Mouse (Mus musculus) spleen, adult 2 months (tissue): Measurements from ENCODE around the gene Mov10. TPM values are rescaled to one million over a fixed set of nuclear protein-coding genes. Genes with fewer than 3 reads are reported as not detected.

Source experiments
- DNase-seq, 2 experiments: peaks; one replicate each; pipeline versions ENCODE4 v3.0.0 to v3.0.0-alpha.2; 2012 to 2021; ENCODE audit warnings: low spot score in 2 of 2, low read depth in 1 of 2
- H3K27ac ChIP-seq: fragments of 200-500 bp; 2 replicates; pipeline ENCODE4 v1.5.1; 2012; ENCODE audit warnings: low read length, inconsistent platforms; ENCODE audit not compliant: insufficient read depth
- H3K27me3 ChIP-seq: fragments of 200-500 bp; 2 replicates; pipeline ENCODE4 v1.6.1; 2012; ENCODE audit warnings: mild to moderate bottlenecking, moderate library complexity, low read length, inconsistent platforms; ENCODE audit not compliant: control insufficient read depth, insufficient read depth
- H3K36me3 ChIP-seq: fragments of 200-500 bp; 2 replicates; pipeline ENCODE4 v1.6.1; 2012; ENCODE audit warnings: mild to moderate bottlenecking, low read length, inconsistent platforms; ENCODE audit not compliant: control insufficient read depth, insufficient read depth
- H3K4me1 ChIP-seq: fragments of 200-500 bp; 2 replicates; pipeline ENCODE4 v1.6.1; 2011; ENCODE audit warnings: inconsistent platforms; ENCODE audit not compliant: control insufficient read depth, insufficient read depth, insufficient read length
- H3K4me3 ChIP-seq: fragments of 200-500 bp; 2 replicates; pipeline ENCODE4 v1.5.1; 2011; ENCODE audit warnings: mild to moderate bottlenecking, inconsistent platforms; ENCODE audit not compliant: insufficient read depth, insufficient read length; ENCODE audit errors: extremely low read depth
- CTCF ChIP-seq: fragments of 200-500 bp; IDR thresholded peaks from 2 replicates; pipeline ENCODE4 v1.5.1; 2011; ENCODE audit warnings: mild to moderate bottlenecking, inconsistent platforms; ENCODE audit not compliant: insufficient read depth, insufficient read length, insufficient replicate concordance; ENCODE audit errors: extremely low read depth
- POLR2A ChIP-seq: fragments of 200-500 bp; IDR thresholded peaks from 2 replicates; pipeline ENCODE4 v1.6.1; 2011; ENCODE audit warnings: low read depth, low read length, inconsistent platforms
- WGBS: fragments of 180-500 bp; shearing (Covaris S2); methylation state at CpG from one replicate; pipeline ENCODE4 v1.1.7; 2018; 5-methylcytosine and 5-hydroxymethylcytosine counted together
- polyA plus RNA-seq: library from polyadenylated mRNA; depleted of rRNA; stranded (reverse); fragments of >200 nt; gene quantifications from 2 replicates; pipeline ENCODE4 v1.2.3, GENCODE M21; 2012

Mov10 gene
- polyA plus RNA-seq, 1 experiment: 13.5 TPM

DNA sequence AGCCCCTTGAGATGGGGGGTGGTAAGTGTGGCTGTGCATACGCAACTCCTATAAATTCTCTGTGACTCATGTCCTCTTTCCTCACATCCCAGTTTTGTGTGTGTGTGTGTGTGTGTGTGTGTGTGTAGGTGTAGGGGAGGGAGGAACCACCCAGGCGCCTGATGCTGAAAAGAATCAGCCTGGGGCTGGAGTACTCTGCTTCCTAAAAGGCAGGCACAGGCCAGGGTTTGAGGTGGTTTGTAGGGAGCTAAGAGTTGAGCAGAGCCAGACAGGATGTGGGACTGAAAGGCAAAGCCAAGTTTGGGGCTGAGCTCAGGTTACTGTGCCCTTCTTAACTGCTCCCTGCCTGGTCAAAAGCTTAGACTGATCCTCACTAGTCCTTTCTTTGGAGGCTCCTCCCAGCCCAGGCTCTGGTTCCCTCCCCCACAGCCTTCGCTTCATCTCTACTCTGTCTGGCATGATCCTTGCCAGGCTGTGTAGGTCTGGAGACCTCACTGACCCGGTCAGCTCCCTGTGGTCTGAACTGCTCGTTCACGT, 27.9 kb downstream of the Mov10 start:
- H3K4me3 ChIP-seq: no peak overlapping the region
- WGBS: 69% methylated on average over 6 of the region's 6 CpGs
- H3K27ac ChIP-seq: no peak overlapping the region
- peaks cover 4% of the 10 kb centered on the region for H3K36me3 ChIP-seq
- H3K27me3 ChIP-seq: 0 out of 2 replicates have a peak, but pooled peaks cover 2% of the 10 kb centered on the region
- no peak for DNase-seq
- peaks cover 5% of the 10 kb centered on the region; the same call in 1 of the 2 replicates for H3K4me1 ChIP-seq
- TF ChIP-seq CTCF (no peak), POLR2A (no peak)

GRCm38 (mm10) chr3:104789822-104790221, 28.5 kb downstream of the Mov10 start:
- Histone ChIP-seq H3K27me3 (0 out of 2 replicates have a peak, but pooled peaks cover 2% of the 10 kb centered on the region), H3K4me3 (no peak overlapping the region), H3K27ac (no peak overlapping the region), H3K36me3 (peaks cover 3% of the 10 kb centered on the region; the same call in 1 of the 2 replicates), H3K4me1 (peaks cover 5% of the 10 kb centered on the region; the same call in 1 of the 2 replicates)
- no peak for TF ChIP-seq POLR2A
- no peak for TF ChIP-seq CTCF
- WGBS: 78% methylated on average over 13 of the region's 13 CpGs
- DNase-seq: no peak

GRCm38 (mm10) chr3:104789312-104789605, 29.1 kb downstream of the Mov10 start:
- 46% methylated on average over 10 of the region's 10 CpGs for WGBS
- TF ChIP-seq CTCF (no peak), POLR2A (no peak)
- Histone ChIP-seq H3K4me1 (peaks cover 7% of the 10 kb centered on the region; the same call in 1 of the 2 replicates), H3K4me3 (peak overlapping the region; percentile 58), H3K36me3 (no peaks in the 10 kb centered on the region), H3K27me3 (0 out of 2 replicates have a peak, but pooled peaks cover 2% of the 10 kb centered on the region), H3K27ac (no peak overlapping the region)
- no peak for DNase-seq

DNA sequence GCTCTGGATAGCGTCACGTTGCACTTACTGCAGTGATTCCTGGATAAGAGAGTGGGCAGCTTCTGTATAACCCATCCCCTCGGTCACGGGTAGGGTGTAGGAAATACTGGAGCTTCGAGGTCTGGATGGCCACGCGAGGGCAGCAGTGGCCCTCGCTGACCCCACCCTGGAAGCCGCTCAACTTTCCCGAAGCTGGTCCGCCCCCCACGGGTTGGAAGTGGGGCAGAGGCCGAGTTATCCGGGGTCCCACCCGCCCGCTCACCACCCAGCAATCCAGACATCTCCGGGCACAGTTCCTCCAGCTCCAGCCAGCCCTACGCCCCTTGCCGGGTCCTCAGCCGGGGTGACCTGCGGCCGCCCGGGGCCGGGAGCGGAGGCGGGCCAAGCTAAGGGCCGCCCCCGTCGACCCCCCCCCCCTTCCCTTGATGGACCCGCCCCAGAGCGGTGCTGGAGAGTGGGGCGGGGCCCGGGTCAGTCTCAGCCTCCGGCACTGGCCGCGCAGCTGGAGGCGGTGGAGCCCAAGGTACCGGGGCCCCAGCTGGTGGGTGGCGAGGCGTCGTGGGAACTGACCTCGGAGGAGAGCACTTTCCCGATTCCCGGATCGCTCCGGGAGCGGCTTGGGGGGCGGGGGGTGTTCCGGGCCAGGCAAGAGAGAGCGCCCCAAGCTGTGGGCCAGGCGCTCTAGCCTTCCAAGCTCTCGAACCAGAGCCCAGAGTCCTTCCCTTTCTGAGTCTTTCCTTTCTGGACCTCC, 29.6 kb downstream of the Mov10 start:
- WGBS: 3% methylated on average over 44 of the region's 52 CpGs
- Histone ChIP-seq H3K36me3 (no peaks in the 10 kb centered on the region), H3K27ac (no peak overlapping the region), H3K27me3 (0 out of 2 replicates have a peak, but pooled peaks cover 2% of the 10 kb centered on the region), H3K4me1 (peaks cover 12% of the 10 kb centered on the region; the same call in 1 of the 2 replicates), H3K4me3 (peak overlapping the region; percentile 58)
- peak in 1 of 2 experiments; percentile 35 for DNase-seq
- TF ChIP-seq POLR2A (no peak), CTCF (peak; percentile 44; the same call in 1 of the 2 replicates)

DNA sequence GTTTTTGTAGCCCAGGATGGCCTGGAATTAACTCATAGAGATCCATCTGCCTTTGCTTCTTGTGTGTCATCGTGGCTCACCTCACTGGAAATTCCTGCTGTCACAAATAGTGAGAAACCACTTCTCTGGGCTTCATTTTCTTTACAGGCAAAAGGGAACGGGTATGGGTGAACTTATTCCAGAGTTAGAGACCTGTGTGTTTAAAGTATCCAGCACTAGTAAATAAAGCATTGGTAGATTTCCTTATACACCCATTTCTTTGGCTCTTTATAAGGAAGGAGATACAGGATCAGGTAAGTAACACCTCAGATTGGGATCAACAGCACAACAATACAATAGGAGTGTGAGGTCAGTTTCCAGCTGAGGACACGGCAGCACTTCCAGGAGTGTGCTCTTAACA, 30.3 kb downstream of the Mov10 start, which contains the start of gene Rhoc:
TSS of gene Rhoc (plus strand) at position 301 of the 400 bp plus-strand sequence.
- Histone ChIP-seq H3K27ac (no peak within 1 kb of the TSS), H3K4me1 (peaks cover 12% of the 10 kb centered on the region; the same call in 1 of the 2 replicates), H3K27me3 (0 out of 2 replicates have a peak, but pooled peaks cover 2% of the 10 kb centered on the region), H3K36me3 (no peaks in the 10 kb centered on the region), H3K4me3 (peak within 1 kb of the TSS; percentile 58)
- TF ChIP-seq POLR2A (no peak), CTCF (no peak)
- DNase-seq: no peak
- 68% methylated on average over 3 of the region's 3 CpGs for WGBS

DNA sequence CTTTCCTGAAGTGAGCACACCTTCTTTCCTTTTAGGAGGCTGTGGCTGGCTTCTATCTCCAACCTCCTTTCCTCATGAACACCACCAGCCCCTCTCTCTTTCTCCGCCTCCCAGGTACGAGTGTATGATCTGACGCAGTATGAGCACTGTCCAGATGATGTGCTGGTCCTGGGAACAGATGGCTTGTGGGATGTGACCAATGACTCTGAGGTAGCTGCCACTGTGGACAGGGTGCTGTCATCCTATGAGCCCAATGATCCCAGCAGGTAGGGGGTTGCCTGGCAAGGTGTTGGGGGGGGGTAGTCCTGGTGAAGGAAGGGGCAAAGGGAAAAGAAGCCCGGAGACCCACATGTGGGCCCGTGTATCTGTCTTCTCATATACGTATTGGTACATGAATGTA, 33.1 kb downstream of the Mov10 start:
- 95% methylated on average over 6 of the region's 6 CpGs for WGBS
- no peak overlapping the region for H3K27ac ChIP-seq
- peaks cover 10% of the 10 kb centered on the region for H3K27me3 ChIP-seq
- TF ChIP-seq POLR2A (no peak), CTCF (no peak)
- peaks cover 24% of the 10 kb centered on the region; the same call in 1 of the 2 replicates for H3K4me1 ChIP-seq
- no peak overlapping the region for H3K4me3 ChIP-seq
- no peak for DNase-seq
- H3K36me3 ChIP-seq: no peaks in the 10 kb centered on the region

GRCm38 (mm10) chr3:104783971-104784500, 34.3 kb downstream of the Mov10 start:
- TF ChIP-seq POLR2A: no peak
- TF ChIP-seq CTCF: no peak
- Histone ChIP-seq H3K4me3 (no peak overlapping the region), H3K27ac (0 out of 2 replicates have a peak overlapping the region, but pooled peaks have one; percentile 27), H3K27me3 (peaks cover 10% of the 10 kb centered on the region), H3K4me1 (peaks cover 21% of the 10 kb centered on the region; the same call in 1 of the 2 replicates), H3K36me3 (no peaks in the 10 kb centered on the region)
- DNase-seq: no peak
- 49% methylated on average over 14 of the region's 14 CpGs for WGBS
